Mouse (Mus musculus) neutrophil, adult 59 days (primary cell): ENCODE results near the gene Rccd1. TPM values are rescaled to one million over a fixed set of nuclear protein-coding genes. Genes with fewer than 3 reads are reported as not detected.

Experiments
- total RNA-seq, 2 experiments: library from RNA; stranded (reverse); gene quantifications; 1 replicate in 1 of 2; 2 replicates in 1 of 2; pipeline ENCODE4 v1.2.4; 2023

Rccd1 gene
- total RNA-seq: 1 to 10 TPM; 2.8 to 2.9 TPM

GRCm38 (mm10) chr7:80324043-80324815 is at the start of gene Rccd1:
Gene Rccd1, minus strand, starts transcription at chr7:80324454.

GRCm38 (mm10) chr7:80371041-80371751 is 46.9 kb upstream of the Rccd1 start, which contains the start of gene Man2a2:
Gene Man2a2, minus strand, starts transcription at chr7:80371375.

GRCm38 (mm10) chr7:80342858-80343257 is 18.6 kb upstream of the Rccd1 start, which contains the start of gene Hddc3:
Gene Hddc3, plus strand, starts transcription at chr7:80343104.

GRCm38 (mm10) chr7:80340793-80341192 is 16.5 kb upstream of the Rccd1 start, which contains the start of gene Unc45a:
Gene Unc45a, minus strand, starts transcription at chr7:80341005.

GRCm38 (mm10) chr7:80294062-80294763 is 30.0 kb downstream of the Rccd1 start, which contains the start of gene Prc1:
Gene Prc1, plus strand, starts transcription at chr7:80294450.

GRCm38 (mm10) chr7:80268897-80269750 is 55.1 kb downstream of the Rccd1 start, which contains the start of gene Vps33b:
Gene Vps33b, plus strand, starts transcription at chr7:80269649.

GRCm38 (mm10) chr7:80260625-80261371 is 63.5 kb downstream of the Rccd1 start, which contains the start of gene Ngrn:
Gene Ngrn, plus strand, starts transcription at chr7:80261215.

GRCm38 (mm10) chr7:80246148-80246721 is 78.0 kb downstream of the Rccd1 start, which contains the start of gene Ttll13:
Gene Ttll13, plus strand, starts transcription at chr7:80246376.

Other genes starting within 250 kb of the Rccd1 start
- 10 to 100 TPM; 43.2 to 52.1 TPM for gene Idh2, start 209.1 kb downstream of the Rccd1 start, total RNA-seq
- gene Sema4b, start 137.6 kb downstream of the Rccd1 start, total RNA-seq: 10 to 100 TPM; 29.5 to 35.1 TPM
- 100 to 1,000 TPM; 102 to 103 TPM for gene Cib1, start 91.6 kb downstream of the Rccd1 start, total RNA-seq
- gene Gdpgp1, start 91.6 kb downstream of the Rccd1 start, total RNA-seq: 1 to 10 TPM; 2.1 to 2.2 TPM
- 1 to 10 TPM in 1 of 2 experiments, under 1 TPM in 1; 0.82 to 1.3 TPM for gene Ttll13, start 78.1 kb downstream of the Rccd1 start, total RNA-seq
- 10 to 100 TPM; 15.5 to 15.9 TPM for gene Ngrn, start 63.2 kb downstream of the Rccd1 start, total RNA-seq
- gene Vps33b, start 54.8 kb downstream of the Rccd1 start, total RNA-seq: 10 to 100 TPM; 15.1 to 17.8 TPM
- gene Prc1, start 30.0 kb downstream of the Rccd1 start, total RNA-seq: 10 to 100 TPM; 84.8 to 89.6 TPM
- 10 to 100 TPM; 56.8 to 57.0 TPM for gene Unc45a, start 16.6 kb upstream of the Rccd1 start, total RNA-seq
- gene Hddc3, start 18.6 kb upstream of the Rccd1 start, total RNA-seq: 1 to 10 TPM; 5.8 to 8.8 TPM
- gene Man2a2, start 46.9 kb upstream of the Rccd1 start, total RNA-seq: 10 to 100 TPM; 28.2 to 43.3 TPM
- 100 to 1,000 TPM; 597 to 602 TPM for gene Fes, start 63.5 kb upstream of the Rccd1 start, total RNA-seq
- gene Furin, start 81.0 kb upstream of the Rccd1 start, total RNA-seq: 100 to 1,000 TPM; 149 to 163 TPM
- 10 to 100 TPM; 18.1 to 20.0 TPM for gene Blm, start 210.7 kb upstream of the Rccd1 start, total RNA-seq